Mouse (Mus musculus) urinary bladder, postnatal 14 days (tissue): Measurements from ENCODE around the gene Gmds.
A peak's percentile ranks its signal among the peaks of the same experiment; 100 is the strongest.

Source experiments
- DNase-seq: peaks from one replicate; pipeline ENCODE4 v3.0.0; 2021; ENCODE audit warnings: low spot score

Gmds gene

DNA sequence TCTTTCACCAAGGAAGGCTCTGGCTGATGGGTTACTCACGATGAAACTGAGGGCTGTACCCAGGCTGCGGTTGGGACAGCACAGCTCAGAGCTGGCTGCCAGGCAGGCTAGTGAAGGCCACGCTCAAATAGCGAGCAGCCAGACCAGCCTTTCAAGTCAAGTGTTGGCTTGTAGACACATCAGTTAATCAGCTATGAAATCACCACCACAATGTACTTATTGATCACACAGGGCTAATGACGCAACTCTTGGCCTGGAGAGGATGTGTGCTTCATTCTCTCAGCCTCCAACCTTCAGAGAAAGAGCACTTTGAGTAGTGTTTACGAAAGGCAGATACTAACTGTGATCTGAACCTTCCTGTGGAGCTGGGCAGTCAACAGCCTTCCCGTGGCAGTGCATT, 383.4 kb downstream of the Gmds start:
- DNase-seq: peak; percentile 52

- DNase-seq: no peak
These were observed 393.8 kb downstream of the Gmds start for GRCm38 (mm10) chr13:31944676-31945210.

DNA sequence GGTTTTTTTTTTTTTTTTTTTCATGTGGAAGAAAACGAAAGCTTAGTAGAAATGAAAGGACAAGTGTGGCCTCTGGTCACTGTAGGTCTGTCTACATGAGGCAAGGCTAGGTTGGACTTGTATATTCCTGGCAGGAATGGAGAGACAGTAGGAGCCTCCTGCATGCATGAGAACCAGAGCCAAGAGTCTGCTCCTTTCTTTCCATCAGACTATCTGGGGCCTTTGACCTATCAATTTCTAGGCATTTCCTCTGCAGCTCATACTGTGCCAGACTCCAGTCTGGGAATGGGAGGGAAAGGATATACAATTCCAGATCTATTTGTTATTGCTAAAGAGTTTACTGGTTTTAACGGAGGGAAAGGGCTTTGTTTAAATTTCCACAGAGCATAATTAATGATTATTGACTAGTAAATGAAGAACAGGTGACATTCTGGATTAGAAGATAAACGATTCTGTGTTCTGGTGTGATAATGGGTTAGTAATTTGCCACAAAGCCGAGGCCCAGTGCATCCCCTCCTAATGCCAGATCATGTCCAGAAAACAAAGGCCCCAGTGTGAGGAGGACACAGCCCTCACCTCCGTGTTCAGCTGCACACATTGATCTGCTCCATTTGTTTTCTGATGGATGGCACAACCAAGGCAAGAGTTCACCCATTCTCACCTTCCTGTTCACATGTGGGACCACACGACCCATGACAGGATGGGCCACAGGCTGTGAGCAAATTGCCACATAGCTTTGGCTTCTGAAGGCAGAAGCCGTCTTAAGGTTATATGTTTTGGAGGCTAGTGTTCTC, 394.9 kb downstream of the Gmds start:
- DNase-seq: no peak

DNA sequence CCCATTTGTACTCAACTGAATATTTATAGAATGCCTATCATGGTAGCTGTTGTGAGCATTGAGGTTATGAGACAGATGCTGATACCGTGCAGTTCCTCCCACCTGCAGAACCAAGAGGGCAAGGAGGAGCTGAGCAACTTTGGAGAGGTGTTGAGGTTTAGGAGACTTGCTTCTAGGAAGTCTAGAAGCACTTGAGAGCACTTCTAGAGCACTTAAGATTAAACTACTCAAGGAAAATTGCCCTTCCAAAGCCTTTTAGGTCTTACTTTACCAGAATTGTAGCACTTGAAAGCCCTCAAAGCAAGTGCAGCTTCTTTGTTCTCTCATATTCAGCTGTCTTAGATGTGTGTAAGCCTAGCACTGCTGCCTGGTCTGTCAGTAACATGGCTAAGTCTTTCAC, 409.2 kb downstream of the Gmds start:
- DNase-seq: no peak

DNA sequence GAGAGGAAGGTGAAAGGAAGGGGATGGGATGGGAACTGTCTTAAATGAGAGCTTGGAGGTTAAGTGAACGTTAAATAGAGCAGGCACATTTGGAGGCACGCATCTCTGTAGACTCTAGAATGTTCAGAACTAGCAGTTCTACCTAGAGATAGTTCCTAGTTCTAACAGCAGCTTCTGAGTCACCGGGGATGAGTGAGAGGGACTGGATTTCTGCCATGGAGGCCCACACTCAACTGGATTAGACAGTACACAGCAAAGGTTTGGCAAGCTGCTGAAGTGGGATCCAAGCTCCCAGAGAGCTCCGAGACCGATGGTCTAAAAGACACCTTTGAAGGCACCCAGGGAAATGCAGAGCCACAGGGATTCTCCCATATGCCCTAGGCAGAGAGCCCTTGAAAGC, 411.9 kb downstream of the Gmds start:
- DNase-seq: no peak

- no peak for DNase-seq
These were observed 414.0 kb downstream of the Gmds start for GRCm38 (mm10) chr13:31924506-31924905.

DNA sequence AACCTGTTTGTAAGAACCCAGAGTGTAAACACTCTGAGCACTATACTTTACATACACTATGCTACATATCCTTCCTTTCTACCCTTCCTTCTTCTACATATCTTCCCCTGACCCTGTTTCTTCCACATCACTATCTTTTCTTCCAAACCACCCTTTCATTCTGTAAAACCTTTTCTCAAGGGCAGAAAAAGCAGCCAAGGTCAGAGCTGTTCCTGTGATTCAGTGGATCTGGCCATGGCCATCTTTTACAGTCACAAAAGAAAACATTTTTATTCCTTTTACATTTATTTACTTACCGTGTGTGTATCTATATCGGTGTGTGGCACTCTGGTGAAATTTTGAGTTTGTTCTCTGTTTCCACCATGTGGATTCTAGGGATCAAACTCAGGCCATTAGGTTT, 418.8 kb downstream of the Gmds start:
- DNase-seq: no peak

GRCm38 (mm10) chr13:31917387-31917786, 421.2 kb downstream of the Gmds start:
- DNase-seq: no peak

DNA sequence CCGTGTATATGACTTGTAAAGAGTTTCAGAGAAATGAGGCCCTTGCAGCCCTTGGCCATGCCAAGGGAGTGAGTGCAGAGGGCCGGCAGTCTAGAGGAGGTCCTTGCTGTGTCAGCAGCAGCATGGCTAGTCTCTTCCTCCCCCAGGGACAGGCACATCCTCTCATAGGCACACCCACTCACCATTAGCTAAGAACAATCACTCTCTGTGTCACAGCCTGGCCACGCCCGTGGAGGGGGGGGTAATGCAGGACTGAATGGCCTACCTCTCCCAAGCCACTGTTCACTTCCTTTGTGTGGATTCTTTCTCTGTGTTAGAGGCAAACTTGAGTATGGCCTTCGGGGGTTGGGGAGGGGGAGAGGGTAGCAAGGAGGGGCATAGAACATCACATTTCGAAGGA, 422.8 kb downstream of the Gmds start:
- DNase-seq: no peak

DNA sequence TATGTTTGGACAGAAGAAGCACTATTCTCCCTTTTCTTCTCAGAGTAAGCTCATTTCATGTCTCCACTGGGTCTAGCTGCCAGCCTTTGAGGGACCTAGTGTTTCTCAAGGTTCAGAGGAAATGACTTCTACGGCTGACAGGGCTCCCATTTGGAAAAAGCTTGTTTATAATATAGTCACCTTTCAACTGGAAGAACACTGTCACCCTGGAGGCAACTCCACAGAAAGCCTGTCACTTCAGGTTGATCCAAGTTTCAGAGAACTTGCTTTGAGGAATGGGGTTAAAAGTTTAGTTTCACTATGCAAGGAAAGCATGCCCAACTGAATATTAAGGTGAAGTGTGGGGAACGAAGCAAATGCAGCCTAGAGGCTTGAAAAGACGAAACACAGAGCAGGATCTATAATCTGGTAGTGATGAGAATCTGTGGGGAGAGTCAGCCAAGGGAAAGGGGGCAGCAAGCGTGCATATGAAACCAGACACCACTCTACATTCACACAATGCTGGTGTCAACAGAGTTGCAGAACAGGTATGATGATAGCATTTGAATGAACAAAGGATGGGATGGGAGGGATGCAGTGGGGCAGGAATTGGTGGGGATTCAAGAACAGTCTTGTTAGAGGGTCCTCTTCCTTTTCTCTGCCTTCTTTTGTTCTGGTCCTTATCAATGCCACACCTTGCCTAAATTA, 423.5 kb downstream of the Gmds start:
- DNase-seq: no peak

- DNase-seq: no peak
These were observed 426.6 kb downstream of the Gmds start for GRCm38 (mm10) chr13:31911956-31912355.

- no peak for DNase-seq
These were observed 427.2 kb downstream of the Gmds start for GRCm38 (mm10) chr13:31911362-31911761.

- DNase-seq: no peak
These were observed 429.5 kb downstream of the Gmds start for GRCm38 (mm10) chr13:31909031-31909430.

- DNase-seq: no peak
These were observed 432.0 kb downstream of the Gmds start for GRCm38 (mm10) chr13:31906514-31906913.

DNA sequence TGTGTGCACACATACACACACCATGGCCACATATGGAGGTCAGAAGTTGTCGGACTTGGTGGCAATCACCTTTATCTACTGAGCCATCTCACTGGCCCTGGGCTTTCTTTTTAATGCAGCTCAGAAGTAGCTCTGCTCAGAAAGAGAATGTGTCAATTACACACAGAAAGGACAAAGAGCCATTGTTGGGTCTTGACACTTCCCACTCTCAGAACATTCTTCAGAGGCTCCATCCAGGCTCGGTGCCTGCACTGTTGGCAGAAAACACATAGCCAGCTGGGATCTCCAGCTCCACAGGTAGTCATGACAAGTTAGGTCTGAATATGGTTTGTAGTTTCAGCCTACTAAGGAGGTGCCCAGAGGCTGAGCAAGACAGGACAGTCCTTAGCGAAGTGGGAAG, 438.3 kb downstream of the Gmds start:
- DNase-seq: no peak

DNA sequence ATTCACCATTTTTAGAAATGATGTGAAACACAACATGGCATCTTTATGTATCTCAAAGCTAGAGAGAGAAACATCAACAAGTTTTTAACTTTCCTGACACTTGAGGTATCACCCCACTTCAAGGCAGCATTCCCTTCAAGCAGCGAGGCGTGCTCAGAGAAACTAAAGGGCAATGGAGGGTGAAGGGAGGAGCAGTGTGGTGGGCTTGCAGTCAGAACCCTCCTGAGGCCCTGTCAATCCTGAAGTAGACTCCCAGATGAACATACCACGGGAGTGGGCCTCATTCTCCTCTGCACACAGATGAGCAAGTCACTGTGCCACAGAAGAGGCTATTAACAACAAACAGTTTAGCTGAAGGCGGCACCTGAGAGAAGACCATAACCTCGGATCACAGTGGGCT, 439.1 kb downstream of the Gmds start:
- no peak for DNase-seq

GRCm38 (mm10) chr13:31897493-31897892, 441.0 kb downstream of the Gmds start:
- DNase-seq: no peak

GRCm38 (mm10) chr13:31894511-31894910, 444.0 kb downstream of the Gmds start:
- DNase-seq: no peak

GRCm38 (mm10) chr13:31892913-31893514, 445.5 kb downstream of the Gmds start:
- DNase-seq: no peak

- DNase-seq: no peak
These were observed 450.0 kb downstream of the Gmds start for GRCm38 (mm10) chr13:31888500-31888899.

DNA sequence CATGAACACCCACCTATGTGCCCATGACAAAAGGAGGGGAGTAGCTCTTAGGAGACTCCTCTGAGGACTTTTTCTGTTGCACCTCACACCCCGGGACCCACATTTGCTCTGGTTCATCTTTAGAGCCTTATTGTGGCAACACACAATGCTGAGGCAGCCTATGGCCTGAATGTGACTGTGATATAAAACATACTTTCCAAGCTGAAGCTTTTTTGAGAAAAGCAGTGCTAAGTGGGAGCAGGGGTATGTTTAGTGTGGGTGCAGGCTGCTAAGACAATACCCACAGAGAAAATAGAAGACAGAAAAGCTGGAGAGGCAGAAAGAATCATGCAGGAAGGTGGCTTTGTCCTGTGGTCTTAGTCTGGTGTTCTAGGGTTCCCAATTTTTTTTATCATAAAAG, 452.8 kb downstream of the Gmds start:
- no peak for DNase-seq

- DNase-seq: peak; percentile 13
These were observed 459.6 kb downstream of the Gmds start for GRCm38 (mm10) chr13:31878805-31879477.
